Mouse (Mus musculus) layer of hippocampus, postnatal 36 days (tissue): ENCODE measurements around the gene Cd22. TPM values are rescaled to one million over a fixed set of nuclear protein-coding genes. Genes with fewer than 3 reads are reported as not detected.
"Not testable (repeated sequence)": the region's sequence is repeated elsewhere in the genome, so short reads cannot be mapped to it uniquely, and the experiment has no call there.

ENCODE experiments used
- DNase-seq, 2 experiments: peaks; one replicate each; pipeline ENCODE4 v3.0.0; 2022
- total RNA-seq, 2 experiments: library from RNA; stranded (reverse); gene quantifications; 2 replicates each; pipeline ENCODE4 v1.2.3; 2021

Cd22 gene
- total RNA-seq, 2 experiments from 2014 or later: not detected

DNA sequence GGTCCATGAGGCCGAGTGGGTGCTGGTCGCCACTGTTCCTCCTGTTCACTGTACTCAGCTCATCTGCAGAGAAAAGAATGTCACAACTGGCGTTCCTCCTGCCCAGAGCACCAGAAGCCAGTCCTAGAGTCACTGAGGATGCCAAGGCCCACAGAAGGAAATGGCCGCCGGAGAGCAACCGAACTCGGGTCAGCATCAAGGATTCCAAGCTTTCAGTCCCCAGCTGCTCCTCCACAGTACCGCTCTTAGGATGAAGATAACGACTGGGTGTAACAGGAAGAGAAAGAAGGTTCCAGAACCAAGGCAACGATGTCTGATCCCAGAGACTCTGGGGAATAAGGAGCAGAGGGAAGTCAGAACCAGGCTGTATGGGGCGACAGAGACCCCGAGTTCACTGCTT is 18.7 kb downstream of the Cd22 start, which contains the start of gene Ffar1:
TSS of gene Ffar1 (minus strand) at position 101 of the 400 bp plus-strand sequence.
- no peak for DNase-seq

DNA sequence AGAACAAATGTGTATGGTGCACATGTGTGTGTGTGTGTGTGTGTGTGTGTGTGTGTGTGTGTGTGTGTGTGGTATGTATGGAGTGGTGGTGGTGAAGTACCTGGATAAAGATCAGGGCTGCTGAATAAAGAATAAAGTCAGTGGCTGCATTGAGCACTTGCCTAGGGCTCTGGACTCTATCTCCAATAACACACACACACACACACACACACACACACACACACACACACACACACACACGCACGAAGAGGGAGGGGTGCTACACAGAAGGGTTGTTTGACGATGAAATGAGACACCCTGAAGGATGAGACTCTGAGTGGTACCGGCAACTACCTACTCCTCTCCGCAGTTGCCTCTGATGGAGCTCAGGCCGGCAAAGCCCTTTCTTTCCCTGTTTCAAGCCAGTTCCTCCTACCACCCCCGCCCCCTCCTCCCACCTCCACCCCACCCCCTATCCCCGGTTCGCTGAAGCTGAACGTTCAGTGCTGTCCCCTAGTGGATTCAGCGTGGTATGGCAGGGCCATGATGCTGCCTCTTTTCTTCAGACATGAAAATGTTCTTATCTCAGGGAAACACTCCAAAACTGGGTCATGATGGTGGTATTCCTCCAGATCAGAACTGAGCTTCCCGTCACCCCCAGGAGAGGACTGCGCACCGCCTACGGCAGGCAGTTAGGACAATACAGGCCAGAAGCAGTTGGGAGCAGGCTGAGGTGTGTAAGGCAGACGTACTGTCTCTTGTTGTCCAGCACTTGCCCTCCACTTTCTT is 20.3 kb downstream of the Cd22 start:
- DNase-seq: peak; percentile 12 to 51

DNA sequence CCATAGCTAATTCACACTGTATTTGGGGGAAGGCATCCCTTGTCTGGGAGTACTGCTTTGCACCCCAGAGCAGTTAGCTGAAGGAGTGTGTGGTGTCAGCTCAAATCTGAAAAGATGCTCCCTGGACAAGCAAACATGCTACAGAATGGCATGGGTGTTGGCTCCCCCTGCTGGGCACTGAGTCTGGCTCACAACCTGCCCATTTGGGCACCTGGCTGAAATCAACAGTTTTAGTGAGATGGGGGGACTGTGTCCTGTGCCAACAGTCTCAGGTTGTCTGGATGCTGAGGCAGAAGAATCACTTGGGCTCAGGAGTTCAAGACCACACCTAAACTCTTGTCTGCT is 20.9 kb downstream of the Cd22 start:
- DNase-seq: peak; percentile 57 to 68

DNA sequence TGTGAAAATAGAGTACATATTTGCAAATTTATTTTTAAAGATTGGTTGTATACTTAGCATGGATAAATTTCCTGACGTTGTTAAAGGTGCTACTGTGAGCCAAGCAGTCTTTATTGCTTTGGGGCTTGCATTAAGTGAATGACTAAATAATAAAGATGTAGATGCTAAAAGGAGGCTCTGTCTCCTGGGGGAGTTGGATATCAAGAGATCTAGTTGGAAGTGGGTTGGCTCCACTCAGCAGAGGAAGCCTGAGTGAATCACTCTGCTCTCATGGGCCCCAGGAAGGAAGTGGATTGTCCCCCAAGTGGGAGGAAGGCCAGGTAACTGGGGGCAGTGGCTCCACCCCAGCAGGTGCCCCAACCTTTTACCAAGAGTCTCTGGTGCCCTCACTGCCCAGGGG is 22.4 kb downstream of the Cd22 start:
- DNase-seq: no peak

DNA sequence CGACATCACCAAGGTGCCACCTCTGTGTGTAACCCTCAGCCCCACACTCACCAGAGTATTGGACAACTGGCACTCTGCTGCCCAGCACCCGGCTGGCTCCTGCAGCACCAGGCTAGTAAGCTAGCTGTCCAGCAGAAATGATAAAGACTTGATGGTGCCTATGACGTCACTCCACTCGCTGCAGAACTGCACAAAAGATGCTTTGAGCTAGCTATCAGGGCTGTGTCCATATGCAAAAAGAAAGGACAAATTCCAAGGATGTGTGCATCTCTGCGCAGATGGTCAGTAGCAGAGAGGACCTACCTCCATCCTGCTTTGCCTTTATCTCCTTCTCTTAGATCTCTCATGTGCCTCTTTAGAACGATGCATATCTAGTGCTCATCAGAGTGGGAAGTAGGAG is 24.1 kb downstream of the Cd22 start, which contains the start of gene Ffar3:
TSS of gene Ffar3 (minus strand) at position 101 of the 400 bp plus-strand sequence.
- DNase-seq: no peak

DNA sequence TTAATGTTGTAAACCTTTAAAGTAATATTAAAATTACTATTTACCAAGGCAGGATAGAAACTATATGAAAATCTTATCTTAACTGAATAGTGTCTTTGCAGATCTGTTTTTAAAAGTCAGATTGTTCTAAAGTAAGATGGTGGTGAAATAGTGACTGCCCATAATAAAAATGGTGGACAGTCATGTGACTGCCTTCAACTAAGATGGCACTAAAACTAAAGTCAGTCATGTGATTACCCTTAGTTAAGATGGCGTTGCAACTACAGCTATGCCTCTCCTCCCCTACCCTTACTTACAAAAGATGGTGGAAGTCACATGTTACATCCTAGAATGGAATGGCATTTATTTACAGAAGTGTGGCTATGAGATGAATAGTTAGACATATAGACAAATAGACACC is 28.7 kb downstream of the Cd22 start:
- no peak for DNase-seq

DNA sequence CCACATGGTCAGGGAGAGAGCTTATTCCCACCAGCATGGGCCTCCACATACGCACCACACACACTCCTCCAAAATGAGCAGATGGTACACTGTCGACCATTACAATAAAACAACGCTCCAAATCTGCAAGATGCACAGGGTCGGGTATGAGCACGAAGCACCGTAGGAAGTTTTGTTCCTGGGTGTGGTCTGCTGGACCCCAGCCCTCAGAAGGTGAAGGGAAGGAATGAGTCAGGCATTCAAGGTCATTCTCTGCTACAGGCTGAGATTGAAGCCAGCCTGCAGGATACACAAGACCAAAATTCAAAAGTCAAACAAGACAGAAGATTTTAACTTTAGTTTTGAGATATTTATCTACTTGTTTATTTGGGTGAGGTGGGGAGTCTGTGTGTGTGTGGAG is 32.2 kb downstream of the Cd22 start:
- no peak for DNase-seq

DNA sequence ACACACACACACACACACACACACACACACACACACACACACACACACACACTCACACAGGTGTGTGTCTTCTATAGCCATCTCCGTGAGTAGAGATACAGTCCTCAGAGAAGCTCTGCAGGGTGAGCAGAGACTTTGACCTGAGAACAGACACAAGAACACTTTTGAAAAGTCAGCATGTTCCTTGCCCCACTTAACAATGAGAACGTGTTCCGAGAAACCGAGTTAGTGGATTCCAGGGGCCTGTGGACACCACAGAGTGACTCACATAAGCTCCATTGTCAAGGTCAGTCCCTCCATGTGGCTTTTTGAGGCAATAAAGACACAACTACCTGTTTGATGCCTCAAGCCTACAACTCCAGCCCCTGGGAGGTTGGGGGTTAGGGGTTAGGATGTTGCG is 32.8 kb downstream of the Cd22 start:
- DNase-seq: no peak

DNA sequence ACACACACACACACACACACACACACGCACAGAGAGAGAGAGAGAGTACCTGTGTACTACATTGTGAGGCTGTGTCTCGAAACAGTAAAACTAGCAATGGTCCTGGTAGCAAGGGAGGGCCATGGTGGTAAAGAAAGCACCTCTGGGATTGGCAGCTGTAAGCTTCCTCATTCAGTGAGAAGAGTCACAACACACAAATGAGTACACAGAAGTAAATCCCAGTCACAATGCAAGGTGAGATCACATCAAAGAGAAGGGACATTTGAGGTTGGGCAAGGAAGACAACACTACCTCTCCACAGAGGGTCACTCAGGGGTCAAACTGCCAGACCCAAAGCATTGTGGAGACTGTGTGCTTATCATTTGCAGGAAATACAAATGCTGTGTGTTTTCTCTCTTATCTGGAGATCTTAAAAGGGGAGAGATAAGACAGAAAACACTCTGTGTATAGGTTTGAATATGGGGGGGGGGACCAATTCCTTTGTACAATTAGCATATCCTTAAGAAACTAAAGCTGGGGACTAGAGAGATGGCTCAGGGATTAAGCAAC is 33.6 kb downstream of the Cd22 start:
- no peak for DNase-seq

DNA sequence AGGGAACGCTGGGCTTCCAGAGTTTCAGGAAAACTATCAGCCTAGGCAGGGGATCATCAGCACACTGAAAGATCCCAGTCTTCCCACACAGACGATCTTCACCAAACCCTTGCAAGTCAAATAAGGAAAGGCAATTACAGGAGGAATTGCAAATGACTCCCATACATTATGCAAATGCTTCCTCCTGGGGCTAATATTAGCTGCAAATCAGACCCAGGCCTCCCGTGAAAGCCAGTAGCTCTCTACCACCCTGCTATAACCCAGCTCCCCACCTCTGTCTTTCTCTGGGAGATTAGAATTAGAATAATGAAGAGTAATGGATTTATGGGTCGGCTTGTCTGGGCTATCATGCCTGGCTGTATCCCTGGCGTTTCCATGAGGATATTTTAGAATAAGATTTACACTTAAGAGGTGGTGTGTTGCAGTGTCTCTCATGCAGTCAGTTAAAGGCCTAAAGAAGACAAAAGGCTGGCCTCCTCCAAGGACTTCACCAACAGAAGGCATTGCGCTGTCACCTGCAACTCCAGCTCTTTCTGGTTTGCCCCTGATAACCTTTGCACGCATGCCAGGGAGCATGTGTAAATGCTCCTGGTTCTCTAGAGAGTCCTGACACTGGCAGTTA is 35.4 kb downstream of the Cd22 start:
- DNase-seq: no peak

DNA sequence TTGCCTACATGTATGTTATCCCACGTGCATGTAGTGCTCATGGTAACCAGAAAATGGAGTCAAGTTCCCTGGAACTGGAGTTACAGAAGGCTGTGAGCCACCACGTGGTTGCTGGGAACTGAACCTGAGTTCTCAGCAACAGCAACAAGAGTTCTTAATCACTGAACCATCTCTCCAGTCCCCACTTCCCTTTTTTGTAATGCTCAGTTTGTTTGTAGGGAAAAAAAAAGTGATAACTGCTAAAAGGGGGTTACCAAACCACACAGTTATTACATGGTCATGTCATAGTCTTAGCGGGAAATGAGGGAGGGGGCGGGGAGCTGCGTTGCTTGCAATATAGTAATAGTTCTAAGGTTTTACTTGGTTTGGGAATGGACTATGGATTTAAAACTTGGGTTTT is 38.0 kb downstream of the Cd22 start:
- no peak for DNase-seq

DNA sequence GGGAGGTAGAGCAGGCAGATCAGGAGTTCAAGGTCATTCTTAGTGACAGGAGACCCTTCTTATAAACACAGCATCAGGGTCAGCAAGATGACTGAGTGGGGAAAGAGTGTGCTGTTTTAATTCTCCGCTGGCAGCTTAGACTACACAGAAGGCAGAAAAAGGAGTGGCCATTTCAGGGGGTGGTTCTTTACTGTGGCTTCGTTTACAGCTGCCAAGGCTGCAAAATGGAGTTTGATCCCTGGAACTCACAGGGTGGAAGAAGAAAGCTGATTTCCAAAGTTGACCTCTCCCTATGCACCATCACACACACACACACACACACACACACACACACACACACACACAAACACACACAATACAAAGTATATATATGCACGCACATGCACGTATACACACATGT is 38.8 kb downstream of the Cd22 start:
- DNase-seq: no peak

DNA sequence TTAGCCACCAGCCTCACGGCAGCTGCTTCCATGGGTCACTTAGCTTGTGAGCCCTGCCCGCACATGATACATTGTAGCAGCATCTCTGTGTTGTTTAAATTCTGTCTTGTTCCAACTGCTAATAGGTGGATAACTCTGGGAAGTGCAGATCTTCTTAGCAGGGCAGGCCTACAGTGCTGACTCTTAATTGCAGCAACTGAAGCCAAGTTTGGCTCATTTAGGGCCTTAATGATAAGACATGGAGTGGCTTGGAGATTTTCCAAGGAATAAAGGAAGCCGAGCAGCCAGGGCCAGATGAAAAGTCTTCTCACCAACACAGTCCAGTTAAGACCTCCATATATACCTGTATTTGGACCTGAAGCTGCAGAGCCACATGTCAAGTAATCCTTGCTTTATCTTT is 39.8 kb downstream of the Cd22 start:
- DNase-seq: no peak

DNA sequence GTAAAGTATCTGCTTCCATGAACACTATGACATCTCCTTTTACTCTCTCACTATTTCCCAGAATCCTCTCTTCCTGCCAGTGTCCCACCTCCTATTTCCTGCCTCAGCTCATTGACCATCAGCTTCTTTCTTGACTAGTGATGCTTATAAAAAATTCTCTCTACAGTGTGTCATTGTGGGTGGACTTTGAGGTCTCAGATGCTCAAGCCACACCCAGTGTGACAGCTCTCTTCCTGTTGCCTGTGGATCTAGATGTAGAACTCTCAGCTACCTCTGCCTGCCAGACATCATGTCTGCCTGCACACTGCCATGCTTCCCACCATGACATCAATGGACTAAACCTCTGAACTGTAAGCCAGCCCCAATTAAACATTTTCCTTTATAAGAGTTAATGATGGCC is 42.9 kb downstream of the Cd22 start:
- no peak for DNase-seq

DNA sequence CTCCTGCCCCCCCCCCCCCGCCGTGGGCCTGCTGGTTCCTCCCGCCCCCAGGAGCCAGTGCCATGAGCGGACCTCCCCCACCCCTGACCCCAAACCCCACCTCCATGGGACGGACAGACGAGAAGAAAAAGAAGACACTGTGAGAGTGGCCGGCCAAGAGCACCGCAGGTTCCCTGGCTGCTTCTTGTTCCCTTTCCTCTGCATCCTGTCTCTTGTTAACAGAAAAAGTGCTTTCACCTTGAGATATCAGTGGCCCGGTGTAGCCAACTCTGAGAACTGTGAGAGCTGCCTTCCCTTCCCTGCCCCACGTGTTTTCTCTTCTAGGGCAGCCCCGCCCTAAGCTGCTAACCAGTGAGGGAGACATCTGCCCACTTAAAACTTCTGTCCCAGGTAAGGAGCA is 47.5 kb downstream of the Cd22 start:
- DNase-seq: not testable (repeated sequence)

DNA sequence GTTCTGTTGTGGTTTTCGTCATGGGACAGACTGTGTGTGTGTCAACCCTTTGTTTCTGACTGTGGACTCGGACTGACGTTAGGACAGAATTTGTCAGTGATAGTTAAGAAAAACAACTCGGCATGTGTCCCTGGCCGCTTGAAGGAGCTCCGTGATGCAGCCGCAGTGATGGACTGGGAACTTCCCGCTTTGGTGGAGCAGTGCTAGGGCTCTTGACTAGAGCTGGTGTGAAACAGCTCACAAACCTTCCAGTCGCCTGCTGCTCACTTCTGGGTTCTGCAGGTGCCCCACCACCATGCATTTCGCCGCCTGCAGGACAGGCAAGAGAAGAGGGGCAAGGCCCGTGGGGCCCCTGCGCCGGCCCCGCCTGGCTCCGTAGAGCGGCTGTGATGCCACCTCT is 47.9 kb downstream of the Cd22 start:
- no peak for DNase-seq

DNA sequence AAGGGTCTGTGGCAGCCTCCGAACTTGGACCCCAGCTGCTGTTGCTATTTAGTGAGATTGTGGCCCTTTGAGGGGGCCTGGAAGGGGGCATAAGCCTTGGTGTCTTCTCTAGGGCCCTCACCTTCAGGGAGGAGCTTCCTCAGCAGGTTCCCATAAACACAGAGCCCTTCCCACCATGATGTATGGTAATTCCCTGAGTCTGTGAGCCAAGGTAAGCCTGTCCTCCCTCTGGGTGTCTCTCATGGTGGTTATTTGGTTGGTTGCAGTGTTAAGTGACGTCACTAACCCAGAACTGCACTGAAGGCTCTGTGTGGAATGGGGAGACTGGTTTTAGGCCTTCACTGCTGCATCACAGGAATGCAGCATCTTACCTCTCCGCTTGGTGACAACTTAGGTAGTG is 50.7 kb downstream of the Cd22 start:
- no peak for DNase-seq

DNA sequence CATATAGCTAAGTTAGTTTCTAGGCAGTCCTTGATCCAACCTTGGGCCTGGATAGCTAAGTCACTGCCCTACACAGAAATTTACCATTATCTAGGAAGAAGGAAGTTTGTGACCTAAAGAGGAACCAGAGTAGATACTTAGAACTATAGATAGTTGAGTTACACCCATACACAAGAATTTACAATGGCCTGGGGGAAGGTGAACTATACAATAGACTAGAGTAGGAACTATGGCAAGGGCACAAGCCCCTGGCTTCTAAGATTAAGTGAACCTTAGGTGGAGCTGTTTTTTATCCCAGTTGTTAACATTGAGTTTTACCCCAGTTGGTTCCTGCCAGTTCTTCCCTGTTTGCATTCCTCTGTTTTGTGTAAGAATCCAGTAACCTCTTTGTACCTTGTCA is 51.3 kb downstream of the Cd22 start:
- not testable (repeated sequence) for DNase-seq

DNA sequence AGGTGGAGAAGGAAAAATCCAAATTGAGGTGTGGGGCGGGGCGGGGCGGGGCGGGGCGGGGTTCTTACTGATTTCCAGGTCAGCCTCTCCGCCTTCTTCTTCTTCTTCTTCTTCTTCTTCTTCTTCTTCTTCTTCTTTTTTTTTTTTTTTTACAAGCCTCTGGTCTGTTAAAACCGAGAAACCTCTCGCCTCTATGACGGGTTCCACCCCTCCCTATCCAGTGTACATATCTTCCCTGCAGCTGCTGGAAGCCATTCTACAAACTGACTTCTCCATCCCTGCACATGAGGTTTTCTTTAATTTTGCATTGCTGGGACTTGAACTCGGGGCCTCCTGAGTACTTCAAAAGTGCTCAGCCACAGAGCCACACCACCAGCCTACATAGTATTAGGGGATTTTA is 53.5 kb downstream of the Cd22 start:
- DNase-seq: no peak

DNA sequence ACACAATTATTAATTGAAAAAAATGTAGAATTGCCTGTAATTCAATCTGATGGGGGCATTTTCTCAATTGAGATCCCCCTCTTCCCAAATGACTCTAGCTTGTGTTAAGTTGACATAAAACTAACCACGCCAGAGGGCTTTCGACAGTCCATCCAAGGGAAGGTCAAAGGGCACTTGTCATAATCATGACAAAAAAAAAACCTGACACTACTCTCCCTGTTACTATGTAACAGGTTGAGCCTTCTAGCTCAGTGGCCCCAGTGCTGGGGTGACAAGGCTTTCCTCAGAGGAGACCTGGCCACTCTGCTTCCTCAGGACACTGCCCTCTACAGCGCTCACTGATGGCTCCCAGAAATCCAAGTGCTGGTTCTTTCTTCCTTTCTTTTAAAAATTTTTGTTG is 55.8 kb downstream of the Cd22 start:
- DNase-seq: no peak

DNA sequence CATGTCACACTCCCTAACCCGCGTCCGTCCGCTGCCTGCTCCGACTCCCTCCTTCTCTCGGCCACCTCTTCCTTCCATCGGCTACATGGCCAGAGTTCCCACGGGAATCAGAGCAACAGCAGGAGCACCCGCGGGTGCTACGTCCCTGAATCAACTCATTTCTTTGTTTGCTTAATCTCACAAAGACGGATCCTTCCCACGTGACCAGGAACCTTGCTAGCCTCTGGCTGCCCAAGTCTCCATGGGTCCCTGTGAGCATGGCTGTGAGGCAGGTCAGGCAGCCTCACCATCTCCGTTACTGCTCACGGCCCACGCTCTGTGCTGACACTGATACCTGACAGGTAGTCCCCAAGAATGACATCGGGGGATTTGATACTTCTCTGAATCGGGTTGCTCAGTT is 56.5 kb downstream of the Cd22 start, which contains the start of gene Ffar2:
TSS of gene Ffar2 (minus strand) at position 101 of the 400 bp plus-strand sequence.
- no peak for DNase-seq

DNA sequence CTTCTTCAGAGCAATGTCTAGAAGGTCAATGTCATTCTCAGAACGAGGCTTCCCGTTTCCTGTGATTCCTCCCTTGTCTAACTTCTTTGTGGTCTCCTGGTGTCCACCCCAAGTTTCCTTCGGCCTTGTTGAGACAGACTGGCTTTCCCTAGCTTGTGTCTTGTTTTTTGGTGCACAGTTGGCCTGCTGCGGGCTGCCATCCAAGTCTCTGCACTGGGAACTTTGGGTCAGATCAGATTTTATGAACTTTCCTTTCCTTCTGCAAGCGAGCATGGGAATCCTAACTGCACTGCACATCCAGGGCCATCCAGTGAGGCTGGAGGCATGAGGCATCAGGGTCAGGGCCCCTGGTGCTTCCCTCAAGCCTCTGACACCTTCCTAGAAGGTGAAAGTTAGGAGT is 58.6 kb downstream of the Cd22 start:
- DNase-seq: no peak

DNA sequence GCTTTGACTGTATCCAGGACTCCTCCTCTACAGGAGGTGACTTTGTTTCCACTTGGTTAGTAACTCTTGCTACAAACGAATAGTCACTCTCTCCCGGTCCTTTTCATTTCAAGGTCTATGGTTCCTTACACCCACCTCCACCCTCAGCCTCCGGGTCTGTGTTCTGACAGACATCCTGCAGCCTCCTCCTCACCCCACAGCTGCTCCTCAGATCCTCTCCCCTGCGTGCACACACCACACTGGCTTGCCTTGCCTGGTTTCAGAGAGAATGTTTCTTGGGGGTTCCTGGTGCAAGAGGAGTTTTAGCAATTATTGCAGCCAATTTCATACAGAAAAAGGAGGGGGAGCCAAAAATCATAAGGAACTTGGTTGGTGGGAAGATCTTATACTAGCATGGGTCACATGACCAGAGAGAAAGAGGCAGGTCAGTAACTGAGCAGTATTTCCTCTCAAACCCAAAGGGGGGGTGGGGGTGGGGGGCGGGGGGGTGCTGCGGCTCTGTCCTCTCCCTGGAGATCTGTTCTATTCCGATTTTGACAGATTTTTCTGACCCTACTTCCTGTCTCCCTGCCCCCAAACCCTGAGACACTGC is 59.2 kb downstream of the Cd22 start:
- no peak for DNase-seq

DNA sequence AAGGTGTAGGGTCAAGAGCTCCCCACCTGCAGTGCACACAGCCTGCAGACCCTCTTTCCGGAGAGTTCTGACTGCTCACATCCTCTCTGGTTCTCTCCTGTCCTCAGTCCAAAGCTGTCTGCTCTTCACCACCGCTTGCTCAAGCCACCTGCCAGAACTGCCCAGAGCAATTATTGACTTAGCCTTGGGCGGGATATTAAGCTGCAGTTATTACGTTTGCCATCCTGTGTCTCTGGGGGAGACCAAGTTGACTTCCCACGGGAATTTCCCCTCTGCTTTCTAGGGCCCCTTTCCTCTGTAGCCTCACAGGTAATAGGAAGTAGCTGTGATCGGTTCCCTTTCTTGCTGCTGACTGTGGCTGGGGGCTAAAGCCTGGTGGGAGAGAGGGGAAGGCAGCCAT is 60.0 kb downstream of the Cd22 start:
- DNase-seq: no peak
